Mouse (Mus musculus): ENCODE data around the gene Hist3h2a. TPM values are rescaled to one million over a fixed set of nuclear protein-coding genes. Genes with fewer than 3 reads are reported as not detected.

Gene Hist3h2a
- total and polyA plus RNA-seq, 3 experiments: 13.5 to 108 (median 107) TPM

GRCm38 (mm10) chr11:58957226-58957914, 2.9 kb downstream of the Hist3h2a start:
- no peak for ATAC-seq (ENCODE audit: extremely low read depth, insufficient number of reproducible peaks, low FRiP score, poor library complexity, severe bottlenecking)
- peaks cover 36% of the 10 kb centered on the region for H3K4me1 ChIP-seq (ENCODE audit: insufficient read depth, low read depth, low read length)
- DNase-seq (ENCODE audit: low spot score): no peak
- no peak for TF ChIP-seq GATA1 (IDR thresholded peaks at IDR 0.05; ENCODE audit: borderline replicate concordance, low read length)
- no peak; the same call in 1 of the 2 replicates for TF ChIP-seq POLR2AphosphoS5 (IDR thresholded peaks at IDR 0.05; ENCODE audit: insufficient replicate concordance, low read depth, low read length)
- no peak for TF ChIP-seq CTCF (IDR thresholded peaks at IDR 0.05; ENCODE audit: low read depth, low read length)
- no peak for TF ChIP-seq GATA2 (IDR thresholded peaks at IDR 0.05; ENCODE audit: borderline replicate concordance, low read depth, low read length)
- TF ChIP-seq TAL1 (conservative IDR thresholded peaks at IDR 0.05; ENCODE audit: low read depth, low read length): no peak
- peak overlapping the region; percentile 51; the same call in 1 of the 2 replicates for H3K4me3 ChIP-seq (ENCODE audit: low read depth, low read length)
- peaks cover 26% of the 10 kb centered on the region for H3K36me3 ChIP-seq (replicated peaks)
- H3K9me3 ChIP-seq (replicated peaks): peaks cover 6% of the 10 kb centered on the region
- H3K27me3 ChIP-seq (ENCODE audit: insufficient read depth, low read length): no peaks in the 10 kb centered on the region; the same call in 1 of the 2 replicates

GRCm38 (mm10) chr11:58958536-58958935, 4.1 kb downstream of the Hist3h2a start:
- no peak overlapping the region for H3K4me3 ChIP-seq (ENCODE audit: low read depth, low read length)
- TF ChIP-seq POLR2AphosphoS5 (IDR thresholded peaks at IDR 0.05; ENCODE audit: insufficient replicate concordance, low read depth, low read length) (no peak), GATA2 (IDR thresholded peaks at IDR 0.05; ENCODE audit: borderline replicate concordance, low read depth, low read length) (no peak), CTCF (IDR thresholded peaks at IDR 0.05; ENCODE audit: low read depth, low read length) (no peak), GATA1 (IDR thresholded peaks at IDR 0.05; ENCODE audit: borderline replicate concordance, low read length) (no peak), TAL1 (conservative IDR thresholded peaks at IDR 0.05; ENCODE audit: low read depth, low read length) (no peak)
- no peaks in the 10 kb centered on the region; the same call in 1 of the 2 replicates for H3K27me3 ChIP-seq (ENCODE audit: insufficient read depth, low read length)
- peaks cover 37% of the 10 kb centered on the region for H3K4me1 ChIP-seq (ENCODE audit: insufficient read depth, low read depth, low read length)
- peaks cover 27% of the 10 kb centered on the region for H3K36me3 ChIP-seq (replicated peaks)
- ATAC-seq (ENCODE audit: extremely low read depth, insufficient number of reproducible peaks, low FRiP score, poor library complexity, severe bottlenecking) (no peak), DNase-seq (ENCODE audit: low spot score) (no peak)
- H3K9me3 ChIP-seq (replicated peaks): peaks cover 6% of the 10 kb centered on the region

- peak overlapping the region; percentile 75; the same call in 1 of the 2 replicates for H3K4me3 ChIP-seq (ENCODE audit: low read depth, low read length)
- TF ChIP-seq CTCF (IDR thresholded peaks at IDR 0.05; ENCODE audit: low read depth, low read length) (no peak), GATA1 (IDR thresholded peaks at IDR 0.05; ENCODE audit: borderline replicate concordance, low read length) (no peak), GATA2 (IDR thresholded peaks at IDR 0.05; ENCODE audit: borderline replicate concordance, low read depth, low read length) (no peak), POLR2AphosphoS5 (IDR thresholded peaks at IDR 0.05; ENCODE audit: insufficient replicate concordance, low read depth, low read length) (no peak), TAL1 (conservative IDR thresholded peaks at IDR 0.05; ENCODE audit: low read depth, low read length) (no peak)
- no peaks in the 10 kb centered on the region; the same call in 1 of the 2 replicates for H3K27me3 ChIP-seq (ENCODE audit: insufficient read depth, low read length)
- H3K9me3 ChIP-seq (replicated peaks): peaks cover 6% of the 10 kb centered on the region
- ATAC-seq (ENCODE audit: extremely low read depth, insufficient number of reproducible peaks, low FRiP score, poor library complexity, severe bottlenecking) (no peak), DNase-seq (ENCODE audit: low spot score) (no peak)
- peaks cover 33% of the 10 kb centered on the region for H3K36me3 ChIP-seq (replicated peaks)
- peaks cover 36% of the 10 kb centered on the region for H3K4me1 ChIP-seq (ENCODE audit: insufficient read depth, low read depth, low read length)
These were observed 4.8 kb downstream of the Hist3h2a start for GRCm38 (mm10) chr11:58959186-58959825.

- no peak for TF ChIP-seq GATA2 (IDR thresholded peaks at IDR 0.05; ENCODE audit: borderline replicate concordance, low read depth, low read length)
- no peak for TF ChIP-seq POLR2AphosphoS5 (IDR thresholded peaks at IDR 0.05; ENCODE audit: insufficient replicate concordance, low read depth, low read length)
- no peak for TF ChIP-seq CTCF (IDR thresholded peaks at IDR 0.05; ENCODE audit: low read depth, low read length)
- TF ChIP-seq GATA1 (IDR thresholded peaks at IDR 0.05; ENCODE audit: borderline replicate concordance, low read length): no peak
- no peak for TF ChIP-seq TAL1 (conservative IDR thresholded peaks at IDR 0.05; ENCODE audit: low read depth, low read length)
These were observed 5.5 kb downstream of the Hist3h2a start for GRCm38 (mm10) chr11:58959921-58960465.

GRCm38 (mm10) chr11:58961364-58962177, 7.1 kb downstream of the Hist3h2a start:
- no peak for DNase-seq (ENCODE audit: low spot score)

More at GRCm38 (mm10) chr11:58959921-58960465, 5.5 kb downstream of the Hist3h2a start:
- Histone ChIP-seq H3K36me3 (replicated peaks) (peaks cover 39% of the 10 kb centered on the region), H3K4me3 (ENCODE audit: low read depth, low read length) (peak overlapping the region; percentile 75), H3K9me3 (replicated peaks) (peaks cover 6% of the 10 kb centered on the region), H3K4me1 (ENCODE audit: insufficient read depth, low read depth, low read length) (peaks cover 40% of the 10 kb centered on the region), H3K27me3 (ENCODE audit: insufficient read depth, low read length) (no peaks in the 10 kb centered on the region; the same call in 1 of the 2 replicates)
- DNase-seq (ENCODE audit: low spot score) (peak; percentile 91), ATAC-seq (ENCODE audit: extremely low read depth, insufficient number of reproducible peaks, low FRiP score, poor library complexity, severe bottlenecking) (peak; percentile 82)

More at GRCm38 (mm10) chr11:58961364-58962177, 7.1 kb downstream of the Hist3h2a start:
- Histone ChIP-seq H3K36me3 (replicated peaks) (peaks cover 45% of the 10 kb centered on the region), H3K4me3 (ENCODE audit: low read depth, low read length) (no peak overlapping the region; the same call in 1 of the 2 replicates), H3K4me1 (ENCODE audit: insufficient read depth, low read depth, low read length) (peaks cover 48% of the 10 kb centered on the region), H3K9me3 (replicated peaks) (peaks cover 6% of the 10 kb centered on the region), H3K27me3 (ENCODE audit: insufficient read depth, low read length) (no peaks in the 10 kb centered on the region; the same call in 1 of the 2 replicates)
- TF ChIP-seq GATA1 (IDR thresholded peaks at IDR 0.05; ENCODE audit: borderline replicate concordance, low read length) (no peak), TAL1 (conservative IDR thresholded peaks at IDR 0.05; ENCODE audit: low read depth, low read length) (no peak), GATA2 (IDR thresholded peaks at IDR 0.05; ENCODE audit: borderline replicate concordance, low read depth, low read length) (no peak), POLR2AphosphoS5 (IDR thresholded peaks at IDR 0.05; ENCODE audit: insufficient replicate concordance, low read depth, low read length) (no peak), CTCF (IDR thresholded peaks at IDR 0.05; ENCODE audit: low read depth, low read length) (no peak)
- no peak for ATAC-seq (ENCODE audit: extremely low read depth, insufficient number of reproducible peaks, low FRiP score, poor library complexity, severe bottlenecking)
